Mouse (Mus musculus) testis, adult 2 months (tissue): Measurements from ENCODE around the gene Rad51b.

Experiments used
- CTCF ChIP-seq: fragments of 200-500 bp; IDR thresholded peaks from 2 replicates; pipeline ENCODE4 v1.5.1; 2012; ENCODE audit warnings: low read depth, mild to moderate bottlenecking, inconsistent platforms, low read length, moderate library complexity; ENCODE audit not compliant: control insufficient read depth, insufficient read depth, insufficient replicate concordance
- POLR2A ChIP-seq: fragments of 200-500 bp; IDR thresholded peaks from 2 replicates; pipeline ENCODE4 v1.6.1; 2012; ENCODE audit warnings: low read depth, mild to moderate bottlenecking, inconsistent platforms, low read length, moderate library complexity; ENCODE audit not compliant: control insufficient read depth

DNA sequence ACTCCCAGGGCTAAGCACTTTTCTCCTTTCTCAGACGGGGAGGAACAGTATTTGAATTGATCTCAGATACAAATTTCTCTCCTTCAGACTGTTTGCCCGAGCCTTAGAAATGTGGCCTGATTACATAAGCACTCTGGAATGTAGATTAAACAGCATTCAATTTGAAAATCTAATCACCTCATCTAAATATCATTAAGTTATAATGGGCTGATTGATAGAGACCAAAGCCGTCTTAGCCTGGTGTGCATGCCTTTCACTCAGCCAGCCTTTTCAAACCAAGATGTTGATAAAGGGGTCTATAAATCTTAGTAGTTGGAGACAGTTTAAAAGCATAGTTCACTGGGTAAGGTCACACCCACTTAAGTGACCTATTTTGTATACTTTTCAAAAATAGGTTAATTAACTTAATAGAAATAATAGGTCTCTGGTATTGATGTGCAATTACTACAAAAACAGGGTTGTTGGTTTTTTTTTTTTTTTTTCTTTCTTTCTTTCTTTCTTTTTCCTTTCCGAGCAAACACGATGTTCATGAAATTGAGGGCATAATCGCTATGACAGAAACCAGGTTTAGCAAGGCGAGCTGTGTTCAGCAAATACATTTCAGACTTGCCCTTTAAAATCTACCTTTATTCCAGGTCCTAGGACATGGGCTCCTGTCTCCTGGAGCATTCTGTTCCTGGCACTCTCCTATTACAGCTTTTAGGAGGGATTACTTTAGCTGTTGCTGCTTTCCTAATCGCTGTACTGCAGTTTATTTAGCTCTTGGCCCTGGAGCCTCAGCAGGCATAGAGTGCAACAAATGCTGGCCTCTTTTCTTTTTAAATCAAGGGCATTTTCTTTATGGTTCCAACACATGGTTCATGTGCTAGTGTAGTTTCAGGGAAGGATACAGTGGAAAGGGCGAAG is 238.7 kb downstream of the Rad51b start:
- TF ChIP-seq CTCF = no peak
- TF ChIP-seq POLR2A = no peak
